Mouse (Mus musculus): ENCODE results near the gene Adk.

Adk gene

GRCm38 (mm10) chr14:21102666-21103203, 50.4 kb downstream of the Adk start:
- DNase-seq: no peak

DNA sequence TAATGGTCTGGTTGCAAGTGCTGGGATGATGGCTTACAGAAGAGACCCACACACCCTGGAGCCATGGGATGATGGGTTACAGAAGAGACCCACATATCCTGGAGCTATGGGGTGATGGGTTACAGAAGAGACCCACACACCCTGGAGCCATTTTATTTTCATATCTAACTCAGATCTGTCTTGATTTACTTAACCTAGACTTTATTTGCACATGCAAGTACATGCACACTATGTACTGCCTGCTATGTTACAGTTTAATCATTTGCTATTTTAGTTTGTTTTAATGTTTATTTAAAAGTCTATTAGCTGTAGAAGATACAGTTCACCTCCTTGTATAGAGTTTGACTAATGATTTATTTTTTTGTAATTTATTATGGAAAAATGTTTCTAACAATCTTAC, 52.7 kb downstream of the Adk start:
- no peak for DNase-seq

GRCm38 (mm10) chr14:21106582-21106981, 54.2 kb downstream of the Adk start:
- no peak for DNase-seq

DNA sequence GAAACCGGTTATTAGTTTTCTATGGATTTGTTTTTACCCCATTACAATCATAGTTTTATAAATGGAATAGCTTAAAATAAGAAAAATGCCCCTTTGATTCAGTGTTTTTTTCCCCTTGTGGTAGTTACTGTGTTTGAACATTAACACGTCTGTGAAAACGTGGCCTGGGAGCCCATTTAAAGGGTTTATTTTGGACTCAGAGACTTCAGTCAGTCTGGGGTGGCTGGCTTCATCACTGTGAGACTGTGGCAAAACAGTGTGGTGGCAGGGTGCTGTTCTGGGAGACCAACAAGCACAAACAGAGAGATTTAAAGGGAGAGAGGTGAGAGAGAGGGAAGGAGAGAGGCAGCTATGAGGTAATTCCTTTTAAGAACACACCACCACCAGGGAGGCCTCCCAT, 55.2 kb downstream of the Adk start:
- DNase-seq: no peak

DNA sequence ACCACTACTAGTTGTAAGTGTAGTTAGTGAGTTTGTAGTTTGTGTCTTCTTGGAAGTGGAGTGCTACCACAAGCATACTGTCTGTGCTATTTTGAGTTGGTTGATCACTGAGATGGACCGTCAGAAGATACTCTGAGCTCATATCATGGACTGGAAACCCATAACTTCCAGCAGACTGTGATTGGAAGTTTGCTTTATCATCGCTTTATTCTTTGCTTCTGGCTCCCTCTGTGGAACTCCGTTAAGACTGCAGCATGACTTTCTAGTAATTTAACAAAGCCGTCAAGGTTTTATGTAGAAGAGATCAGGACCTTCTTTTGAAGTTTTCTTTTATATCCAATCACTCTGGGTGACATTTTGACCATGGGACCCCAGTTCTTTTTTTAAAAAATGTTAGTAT, 58.1 kb downstream of the Adk start:
- no peak for DNase-seq

GRCm38 (mm10) chr14:21111500-21111899, 59.1 kb downstream of the Adk start:
- DNase-seq: no peak

DNA sequence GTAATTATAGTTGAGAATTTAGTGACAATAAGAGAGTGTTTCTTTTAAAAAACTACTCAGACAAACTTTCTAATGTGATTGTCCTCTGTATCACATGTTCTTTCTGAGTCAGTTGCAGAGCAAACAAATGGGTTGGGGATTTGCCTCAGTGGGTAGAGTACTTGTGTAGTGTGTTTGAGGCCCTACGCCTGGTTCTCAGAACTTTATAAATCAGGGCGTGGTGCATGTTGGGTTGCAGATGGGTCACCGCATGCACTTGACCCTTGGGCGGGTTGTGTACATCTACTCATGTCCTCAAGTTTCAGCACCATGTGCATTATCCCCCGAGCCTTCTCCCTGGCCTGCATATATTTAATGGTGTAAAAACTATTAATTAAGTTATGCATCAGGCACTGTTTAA, 59.8 kb downstream of the Adk start:
- no peak for DNase-seq

DNA sequence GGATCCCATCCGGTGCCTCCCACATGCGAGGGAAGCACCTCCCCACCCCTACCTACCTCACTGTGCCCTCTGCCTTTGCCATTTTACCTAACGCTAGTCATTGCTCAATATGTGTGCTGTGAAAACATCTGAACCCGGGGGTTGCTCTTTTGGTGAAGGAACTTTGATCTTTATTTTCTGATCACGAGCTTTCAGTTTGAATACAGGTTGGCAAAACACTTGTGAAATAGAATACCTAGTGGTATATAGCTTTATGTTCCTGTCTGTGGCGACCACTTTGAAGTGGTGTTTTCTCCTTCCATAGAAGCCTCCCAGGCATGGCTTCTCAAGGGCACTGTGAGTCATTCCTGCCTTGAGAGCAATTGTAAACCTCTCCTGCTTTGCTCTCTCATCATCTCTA, 60.4 kb downstream of the Adk start:
- no peak for DNase-seq

DNA sequence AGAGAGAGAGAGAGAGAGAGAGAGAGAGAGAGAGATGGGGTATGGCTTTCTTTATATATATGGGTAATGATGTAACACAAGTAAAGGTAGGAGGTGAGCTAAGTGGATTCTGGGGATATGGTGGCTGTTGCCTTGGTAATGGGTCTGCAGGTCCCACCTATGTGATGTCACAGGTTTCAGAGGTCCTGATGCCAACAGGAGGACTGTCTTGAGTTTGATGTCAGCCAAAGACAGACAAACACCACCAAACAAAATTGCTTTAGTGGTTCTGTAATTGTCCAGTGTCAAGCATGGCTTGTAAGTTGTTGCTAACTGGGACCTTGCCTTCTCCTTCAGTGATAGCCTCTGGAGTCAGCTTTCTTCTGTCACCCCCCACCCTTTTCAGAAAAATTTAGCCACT, 62.0 kb downstream of the Adk start:
- DNase-seq: no peak

DNA sequence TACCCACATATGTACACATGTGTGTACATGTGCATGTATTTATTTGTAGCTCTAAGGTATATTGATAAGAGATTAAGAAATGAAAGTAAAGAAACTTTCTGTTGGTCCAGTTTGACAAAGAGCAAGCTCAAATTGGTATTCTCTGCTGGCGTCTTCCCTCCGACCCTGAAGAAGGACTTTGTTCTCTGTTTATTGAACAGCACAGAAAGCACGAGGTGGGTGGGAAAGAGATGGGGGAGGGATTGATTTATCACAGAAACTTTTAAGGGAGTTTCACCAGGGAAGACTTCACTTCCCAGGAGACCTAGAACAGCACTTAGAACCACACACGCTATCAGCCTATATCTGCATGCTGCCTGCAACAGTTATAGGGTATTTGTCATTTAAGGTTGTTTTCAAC, 62.9 kb downstream of the Adk start:
- DNase-seq: no peak

GRCm38 (mm10) chr14:21115888-21116460, 63.6 kb downstream of the Adk start:
- peak; percentile 21 to 49 for DNase-seq

DNA sequence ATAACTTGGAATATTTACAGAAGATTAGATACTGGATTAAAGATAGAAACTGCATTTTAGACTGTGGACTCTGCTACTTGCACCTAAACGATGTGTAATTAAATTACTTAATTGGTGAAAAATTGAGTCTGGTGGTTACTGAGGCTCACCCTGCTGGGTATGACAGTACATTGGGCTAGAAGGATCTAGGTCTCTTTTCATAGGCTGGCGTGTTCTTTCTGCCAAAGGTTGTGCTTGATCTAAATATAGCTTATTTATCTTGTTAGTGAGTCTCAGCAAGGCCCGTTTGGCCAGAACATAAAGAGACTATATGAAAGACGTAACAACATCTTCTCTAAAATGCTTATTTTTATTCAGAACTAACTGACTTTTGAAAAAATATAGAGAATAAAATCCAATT, 65.7 kb downstream of the Adk start:
- no peak for DNase-seq

- no peak for DNase-seq
Observed at GRCm38 (mm10) chr14:21119653-21120313, 67.4 kb downstream of the Adk start.

GRCm38 (mm10) chr14:21120473-21120872, 68.1 kb downstream of the Adk start:
- peak; percentile 67 to 68 for DNase-seq

GRCm38 (mm10) chr14:21127215-21127614, 74.8 kb downstream of the Adk start:
- no peak for DNase-seq

- peak; percentile 64 to 75 for DNase-seq
Observed at GRCm38 (mm10) chr14:21136906-21137305, 84.5 kb downstream of the Adk start.

DNA sequence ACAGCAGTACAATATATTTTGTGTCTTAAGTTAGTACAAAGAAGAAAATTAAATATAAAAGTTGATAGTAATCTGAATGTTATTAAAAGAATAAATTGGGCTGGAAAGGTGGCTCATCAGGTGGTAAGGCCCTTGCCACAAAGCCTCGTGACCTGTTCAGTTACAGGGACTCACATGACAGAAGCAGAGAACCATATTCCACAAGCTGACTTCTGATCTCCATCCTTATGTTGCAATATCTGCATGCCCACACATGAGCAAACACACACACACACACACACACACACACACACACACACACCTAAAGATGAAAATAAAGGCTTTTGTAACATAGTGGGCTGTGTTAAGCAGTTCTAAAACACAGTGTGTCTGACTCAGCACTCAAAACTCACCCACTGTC, 90.2 kb downstream of the Adk start:
- no peak for DNase-seq

DNA sequence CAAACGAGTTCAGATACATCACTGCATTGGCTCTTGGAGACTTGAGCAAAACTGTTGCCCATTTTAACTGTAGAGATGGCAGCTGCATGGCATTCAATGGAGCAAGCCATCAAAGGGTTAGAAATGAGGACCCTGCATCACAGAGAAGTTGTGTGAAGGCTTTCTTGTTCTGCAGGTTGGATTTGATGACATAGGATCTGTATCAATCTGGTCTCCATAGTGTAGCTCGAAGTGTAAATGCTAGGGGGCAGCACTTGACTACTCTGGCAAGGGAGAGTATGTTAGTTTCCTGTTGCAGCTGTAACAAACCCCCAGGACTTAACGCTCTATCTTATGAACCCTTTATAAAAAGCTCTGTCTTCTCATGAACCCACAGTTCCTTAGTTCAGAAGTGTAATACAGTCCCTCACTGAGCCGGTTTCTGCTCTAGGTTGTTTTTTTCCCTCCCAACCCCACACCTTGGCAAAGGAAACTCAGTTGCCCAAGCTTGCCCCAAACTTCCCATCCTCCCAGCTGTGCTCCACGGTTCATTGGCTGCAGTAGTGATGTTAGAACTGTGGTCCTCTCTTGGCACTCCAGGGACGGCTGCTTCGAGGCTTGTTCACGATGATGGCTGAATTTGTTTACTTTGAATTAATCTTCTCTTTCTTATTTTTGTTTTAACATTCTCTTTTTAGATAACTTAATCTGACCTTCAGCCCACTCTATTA, 91.2 kb downstream of the Adk start:
- DNase-seq: peak; percentile 64 to 74

GRCm38 (mm10) chr14:21147171-21147570, 94.8 kb downstream of the Adk start:
- DNase-seq: no peak

- DNase-seq: no peak
Observed at GRCm38 (mm10) chr14:21150301-21150700, 97.9 kb downstream of the Adk start.

- no peak for DNase-seq
Observed at GRCm38 (mm10) chr14:21152055-21152454, 99.7 kb downstream of the Adk start.

DNA sequence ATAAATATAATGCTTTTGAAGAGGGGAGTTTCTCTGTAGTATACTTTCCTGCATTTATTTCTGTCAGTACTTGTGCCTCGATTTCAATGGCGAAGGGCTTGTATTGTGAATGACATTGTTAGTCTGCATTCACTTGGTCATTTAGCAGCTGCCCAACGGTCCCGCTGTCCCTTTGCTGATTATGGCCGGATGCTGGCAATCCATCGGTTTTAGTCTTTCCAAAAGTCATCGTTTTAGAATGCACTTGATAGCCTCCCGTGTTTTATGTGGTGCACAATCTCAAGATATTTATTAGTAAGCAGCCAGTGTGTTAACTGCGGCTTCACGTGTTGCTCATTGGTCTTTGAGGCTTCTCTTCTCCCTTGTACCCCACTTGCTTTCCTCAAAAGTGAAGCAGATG, 113.3 kb downstream of the Adk start:
- DNase-seq: no peak

DNA sequence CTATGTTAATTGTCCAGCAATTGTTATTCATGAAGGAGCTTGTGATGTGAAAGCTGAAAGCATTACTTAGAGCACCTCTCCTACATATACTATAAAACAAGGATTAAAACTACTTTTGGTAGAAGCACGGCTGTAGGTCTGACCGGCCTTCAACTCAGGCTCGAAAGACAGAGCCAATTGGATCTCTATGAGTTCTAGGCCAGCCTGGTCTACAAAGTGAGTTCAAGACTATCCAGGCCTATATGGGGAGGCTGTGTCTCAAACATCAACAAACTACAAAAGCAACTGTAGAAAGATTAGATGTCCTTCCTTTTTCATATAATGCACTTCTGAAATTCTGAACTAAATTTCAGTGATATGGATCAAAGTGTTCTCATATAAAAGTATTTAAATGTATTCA, 113.7 kb downstream of the Adk start:
- DNase-seq: no peak

Data from kidney, postnatal 4 days (tissue).